Mouse (Mus musculus) cerebellum, adult 2 months (tissue): ENCODE results near the gene Mettl14.

Experiments
- CTCF ChIP-seq: fragments of 200-500 bp; IDR thresholded peaks from 2 replicates; pipeline ENCODE4 v1.5.1; 2011; ENCODE audit warnings: low read depth, mild to moderate bottlenecking, control low read depth, low read length, moderate library complexity, borderline replicate concordance; ENCODE audit not compliant: insufficient read depth
- POLR2A ChIP-seq: fragments of 200-500 bp; IDR thresholded peaks from 2 replicates; pipeline ENCODE4 v1.6.1; 2011; ENCODE audit warnings: low read length, control low read depth, borderline replicate concordance; ENCODE audit not compliant: insufficient read depth

GRCm38 (mm10) chr3:123384435-123384834, 1.5 kb downstream of the Mettl14 start:
- TF ChIP-seq CTCF (no peak), POLR2A (no peak)
